Mouse (Mus musculus) lung, embryonic 14.5 days (tissue): ENCODE measurements around the gene Tmem145. TPM values are rescaled to one million over a fixed set of nuclear protein-coding genes. Genes with fewer than 3 reads are reported as not detected.
A peak's percentile ranks its signal among the peaks of the same experiment; 100 is the strongest.
"Not testable (repeated sequence)": the region's sequence is repeated elsewhere in the genome, so short reads cannot be mapped to it uniquely, and the experiment has no call there.

Experiments
- ATAC-seq: fragments of 200-750 bp; cut with Nextera tagmentation; 2 replicates; pipeline ENCODE4 v1.8.0; 2017; ENCODE audit warnings: mild to moderate bottlenecking, moderate TSS enrichment, moderate library complexity; ENCODE audit not compliant: insufficient read depth
- DNase-seq: peaks from one replicate; pipeline ENCODE4 v3.0.0-alpha.2; 2015
- H3K27ac ChIP-seq: fragments of 300-500 bp; sonication (generic); 2 replicates; pipeline ENCODE4 v1.5.1; 2014; ENCODE audit warnings: low read depth, mild to moderate bottlenecking, moderate library complexity
- H3K27me3 ChIP-seq: fragments of 300-500 bp; sonication (generic); 2 replicates; pipeline ENCODE4 v1.6.1; 2014; ENCODE audit warnings: low read length, control low read depth; ENCODE audit not compliant: insufficient read depth
- H3K36me3 ChIP-seq: fragments of 300-500 bp; sonication (generic); 2 replicates; pipeline ENCODE4 v1.6.1; 2014; ENCODE audit warnings: control low read depth; ENCODE audit not compliant: insufficient read depth
- H3K4me1 ChIP-seq: fragments of 300-500 bp; sonication (generic); 2 replicates; pipeline ENCODE4 v1.6.1; 2014; ENCODE audit warnings: antibody characterized with exemption, control low read depth; ENCODE audit not compliant: insufficient read depth
- H3K4me2 ChIP-seq: fragments of 300-500 bp; sonication (generic); 2 replicates; pipeline ENCODE4 v1.6.1; 2014; ENCODE audit warnings: mild to moderate bottlenecking
- H3K4me3 ChIP-seq: fragments of 300-500 bp; sonication (generic); 2 replicates; pipeline ENCODE4 v1.5.1; 2014; ENCODE audit warnings: low read depth, low read length
- H3K9ac ChIP-seq: fragments of 300-500 bp; sonication (generic); 2 replicates; pipeline ENCODE4 v1.6.1; 2014
- H3K9me3 ChIP-seq: fragments of 300-500 bp; sonication (generic); 2 replicates; pipeline ENCODE4 v1.6.1; 2016; ENCODE audit warnings: low read depth, low read length, control low read depth
- CTCF ChIP-seq: IDR thresholded peaks from 2 replicates; pipeline ENCODE4 v1.5.1; 2016; ENCODE audit warnings: antibody characterized with exemption, low read depth
- WGBS: fragments of 180-500 bp; shearing (Covaris S2); extraction: QIAGEN DNeasy Blood & Tissue Kit; methylation state at CpG from one replicate; pipeline ENCODE4 v1.1.7; 2014; 5-methylcytosine and 5-hydroxymethylcytosine counted together
- polyA plus RNA-seq: library from polyadenylated mRNA; unstranded; fragments of >200 nt; fragmentation: Nextera tagmentation; extraction: Ambion mirVana; gene quantifications from 2 replicates; pipeline ENCODE4 v1.2.1, GENCODE M21; 2014

The Tmem145 gene
- polyA plus RNA-seq, 1 experiment from 2014 or later, result 0.25 TPM

GRCm38 (mm10) chr7:25315306-25316041, 9.6 kb downstream of the Tmem145 start:
- peaks cover 10% of the 10 kb centered on the region; the same call in 1 of the 2 replicates for H3K4me1 ChIP-seq
- no peaks in the 10 kb centered on the region for H3K36me3 ChIP-seq
- H3K27ac ChIP-seq, result no peak overlapping the region
- no peak for TF ChIP-seq CTCF
- ATAC-seq, result no peak
- peak overlapping the region; percentile 99 for H3K4me2 ChIP-seq
- under 1% methylated on average over 65 of the region's 69 CpGs for WGBS
- H3K9me3 ChIP-seq, result no peaks in the 10 kb centered on the region
- peak overlapping the region; percentile 34 for H3K9ac ChIP-seq
- peak overlapping the region; percentile 43 for H3K4me3 ChIP-seq
- H3K27me3 ChIP-seq, result peaks cover 44% of the 10 kb centered on the region
- DNase-seq, result no peak

DNA sequence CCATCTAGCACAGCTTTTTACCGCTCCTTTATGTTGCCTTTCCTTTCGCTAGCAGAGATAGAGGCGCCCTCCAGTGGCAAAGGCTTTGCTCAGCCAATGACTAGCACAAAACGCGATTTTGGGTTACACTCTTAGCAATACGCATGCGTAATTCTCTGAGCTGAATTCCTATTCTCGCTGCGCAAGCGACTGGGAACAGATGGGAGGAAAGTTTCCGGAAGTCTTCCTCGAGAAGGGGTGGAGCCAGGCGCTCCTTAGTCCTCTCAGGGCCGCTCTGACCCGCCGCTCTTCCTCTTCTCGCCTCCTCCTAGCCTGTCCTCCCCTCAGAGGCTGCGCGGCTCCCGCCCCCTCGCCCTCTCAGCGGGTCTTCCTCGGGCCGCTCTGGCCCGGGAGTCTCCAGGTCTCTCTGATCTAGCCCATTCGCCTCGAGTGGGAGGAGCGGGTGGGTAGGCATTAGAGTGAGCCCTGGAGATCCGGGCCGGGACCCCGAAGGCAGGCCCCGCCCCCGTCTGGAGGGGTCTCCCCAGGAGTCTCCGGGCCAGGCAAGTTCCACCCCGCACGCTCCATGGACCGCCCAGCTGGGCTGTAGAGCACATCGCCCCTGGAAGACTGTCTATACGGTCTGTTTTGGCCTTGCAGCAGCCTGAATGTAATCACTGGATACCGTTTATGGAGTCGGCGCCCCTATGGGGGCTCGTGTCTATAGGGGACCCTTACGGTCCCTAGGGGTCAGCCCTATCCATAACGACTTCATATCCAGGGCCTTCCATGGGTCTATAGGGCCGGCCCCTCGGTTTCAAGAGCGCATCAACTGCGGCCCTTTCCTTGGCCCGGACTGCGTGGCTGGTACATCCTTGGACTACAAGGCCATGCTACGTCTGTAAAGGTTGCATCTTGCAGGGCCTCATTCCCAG, 10.9 kb downstream of the Tmem145 start, which contains the start of gene Megf8:
Gene Megf8 (plus strand): TSS at position 633 of the 914 bp plus-strand sequence.
- WGBS, result under 1% methylated on average over 52 of the region's 52 CpGs
- Histone ChIP-seq H3K9ac (peak within 1 kb of the TSS; percentile 75), H3K36me3 (no peaks in the 10 kb centered on the region), H3K4me1 (peaks cover 14% of the 10 kb centered on the region), H3K4me3 (peak within 1 kb of the TSS; percentile 67), H3K4me2 (peak within 1 kb of the TSS; percentile 99), H3K27me3 (peaks cover 41% of the 10 kb centered on the region), H3K27ac (peak within 1 kb of the TSS; percentile 88), H3K9me3 (no peaks in the 10 kb centered on the region)
- ATAC-seq, result peak; percentile 99
- peak; percentile 88 for TF ChIP-seq CTCF
- peak; percentile 100 for DNase-seq

- Histone ChIP-seq H3K27ac (peak overlapping the region; percentile 88), H3K9ac (peak overlapping the region; percentile 75), H3K9me3 (no peaks in the 10 kb centered on the region), H3K4me2 (peak overlapping the region; percentile 99), H3K4me3 (peak overlapping the region; percentile 67), H3K27me3 (peaks cover 35% of the 10 kb centered on the region), H3K4me1 (peaks cover 16% of the 10 kb centered on the region), H3K36me3 (no peaks in the 10 kb centered on the region)
- DNase-seq, result no peak
- ATAC-seq, result no peak
- TF ChIP-seq CTCF, result no peak
- WGBS, result 8% methylated on average over 21 of the region's 21 CpGs
These were observed 11.6 kb downstream of the Tmem145 start for GRCm38 (mm10) chr7:25317446-25317999.

- Histone ChIP-seq H3K27ac (peak overlapping the region; percentile 95), H3K4me3 (peak overlapping the region; percentile 10; the same call in 1 of the 2 replicates), H3K4me2 (peak overlapping the region; percentile 41), H3K27me3 (no peaks in the 10 kb centered on the region), H3K36me3 (no peaks in the 10 kb centered on the region; the same call in 1 of the 2 replicates), H3K9ac (peak overlapping the region; percentile 33), H3K4me1 (peaks cover 12% of the 10 kb centered on the region), H3K9me3 (no peaks in the 10 kb centered on the region)
- WGBS, result 3% methylated on average over 6 of the region's 6 CpGs
- TF ChIP-seq CTCF, result no peak
- ATAC-seq, result peak; percentile 85
- DNase-seq, result peak; percentile 94
These were observed 16.2 kb downstream of the Tmem145 start for GRCm38 (mm10) chr7:25322058-25322484.

- no peak overlapping the region for H3K27ac ChIP-seq
- TF ChIP-seq CTCF, result no peak
These were observed 17.3 kb downstream of the Tmem145 start for GRCm38 (mm10) chr7:25323219-25323618.

GRCm38 (mm10) chr7:25325431-25325830, 19.5 kb downstream of the Tmem145 start:
- peaks cover 18% of the 10 kb centered on the region; the same call in 1 of the 2 replicates for H3K36me3 ChIP-seq
- H3K9me3 ChIP-seq, H3K27ac ChIP-seq, DNase-seq, H3K9ac ChIP-seq, ATAC-seq, H3K4me3 ChIP-seq, H3K4me1 ChIP-seq, H3K27me3 ChIP-seq, H3K4me2 ChIP-seq: not testable (repeated sequence)
- 91% methylated on average over 5 of the region's 6 CpGs for WGBS

More at GRCm38 (mm10) chr7:25323219-25323618, 17.3 kb downstream of the Tmem145 start:
- Histone ChIP-seq H3K4me3 (no peak overlapping the region), H3K9me3 (no peaks in the 10 kb centered on the region), H3K36me3 (peaks cover 9% of the 10 kb centered on the region; the same call in 1 of the 2 replicates), H3K4me2 (no peak overlapping the region), H3K9ac (no peak overlapping the region), H3K4me1 (peaks cover 6% of the 10 kb centered on the region), H3K27me3 (no peaks in the 10 kb centered on the region)
- 87% methylated on average over 2 of the region's 2 CpGs for WGBS
- no peak for ATAC-seq
- no peak for DNase-seq
